8 mouse cellular contexts compared by ENCODE assay signal in the genomic region with DNA sequence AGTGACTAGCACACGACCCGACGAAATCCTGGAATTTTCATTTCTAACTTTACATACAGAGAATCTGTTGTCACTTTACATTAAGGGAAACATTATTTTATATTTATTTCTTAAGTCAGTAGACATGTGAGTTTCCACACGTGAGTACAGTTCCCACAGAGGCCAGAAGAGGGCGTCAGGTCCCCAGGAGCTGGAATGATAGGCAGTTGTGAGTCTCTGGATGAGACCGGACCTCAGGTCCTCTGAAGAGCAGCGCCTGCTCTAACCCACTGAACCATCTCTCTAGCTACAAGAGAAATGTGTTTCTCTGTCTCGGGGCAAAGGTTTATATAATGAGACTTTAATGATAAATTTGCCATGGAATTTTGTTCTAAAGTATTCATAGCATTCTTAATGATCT.
DNase-seq lines count a peak whose midpoint lies in the region; ATAC-seq and TF ChIP-seq lines count a peak whose summit lies in the region.

No protein-coding gene starts in this region.

- DNase-seq in heart, postnatal 0 days (ENCODE audit: low spot score), result no peak
- no peak for DNase-seq in heart, adult 18-20 months
- DNase-seq in right cerebral cortex, postnatal 4 days, result peak; percentile 16
- DNase-seq in right cerebral cortex, adult 18-20 months, result no peak
- DNase-seq in embryo, embryonic 9.5 days (ENCODE audit: extremely low spot score), result peak; percentile 15
- peak; percentile 32 for DNase-seq in thymus, postnatal 25 days
- no peak for DNase-seq in frontal cortex, postnatal 36 days (ENCODE audit: low spot score in 2 of 2)

- whole genome bisulfite sequencing in heart, postnatal 0 days, result 64% methylated on average over 8 of the region's 8 CpGs
- 64% methylated on average over 8 of the region's 8 CpGs for WGBS in heart, embryonic 12.5 days

- H3K4me1 ChIP-seq in heart, postnatal 0 days (ENCODE audit: control insufficient read depth, insufficient read depth), result no peaks in the 10 kb centered on the region
- H3K4me1 ChIP-seq in heart, embryonic 12.5 days (replicated peaks), result no peaks in the 10 kb centered on the region

- no peak for TF ChIP-seq EP300 in heart, postnatal 0 days (IDR thresholded peaks at IDR 0.05; ENCODE audit: low read depth)

- no peak for ATAC-seq in heart, postnatal 0 days (ENCODE audit: insufficient read depth, low read depth)
- no peak for ATAC-seq in heart, embryonic 12.5 days (ENCODE audit: insufficient number of reproducible peaks, low FRiP score)

- H3K9me3 ChIP-seq in heart, postnatal 0 days (replicated peaks; ENCODE audit: control insufficient read depth, low read length), result no peaks in the 10 kb centered on the region
- no peaks in the 10 kb centered on the region for H3K9me3 ChIP-seq in heart, embryonic 12.5 days (replicated peaks)

- H3K4me2 ChIP-seq in heart, postnatal 0 days (ENCODE audit: low read depth, low read length), result no peak overlapping the region
- H3K4me2 ChIP-seq in heart, embryonic 12.5 days, result no peak overlapping the region

- TF ChIP-seq CTCF in heart, postnatal 0 days (IDR thresholded peaks at IDR 0.05; ENCODE audit: low read depth), result peak; percentile 23; the same call in 1 of the 2 replicates

- no peak overlapping the region for H3K4me3 ChIP-seq in heart, postnatal 0 days (ENCODE audit: low read depth, low read length)
- H3K4me3 ChIP-seq in heart, embryonic 12.5 days, result no peak overlapping the region

- H3K9ac ChIP-seq in heart, postnatal 0 days (replicated peaks; ENCODE audit: low read depth, low read length), result no peak overlapping the region
- H3K9ac ChIP-seq in heart, embryonic 12.5 days, result no peak overlapping the region

- no peak overlapping the region for H3K27ac ChIP-seq in heart, postnatal 0 days (ENCODE audit: low read depth)
- H3K27ac ChIP-seq in heart, embryonic 12.5 days (ENCODE audit: poor library complexity, severe bottlenecking), result no peak overlapping the region

- no peaks in the 10 kb centered on the region for H3K27me3 ChIP-seq in heart, postnatal 0 days (ENCODE audit: control insufficient read depth, insufficient read depth, low read length)
- H3K27me3 ChIP-seq in heart, embryonic 12.5 days (replicated peaks), result 0 out of 2 replicates have a peak, but pooled peaks cover 3% of the 10 kb centered on the region

- H3K36me3 ChIP-seq in heart, postnatal 0 days (replicated peaks; ENCODE audit: control insufficient read depth, insufficient read depth, low read length), result no peaks in the 10 kb centered on the region
- no peaks in the 10 kb centered on the region for H3K36me3 ChIP-seq in heart, embryonic 12.5 days

Comparison
In these comparisons a context has a peak if more than half of its experiments do, and no peak if none do; other contexts are left out.
1. DNase-seq: peak in right cerebral cortex, postnatal 4 days (single experiment), embryo, embryonic 9.5 days (single experiment) and thymus, postnatal 25 days (single experiment); none in heart, postnatal 0 days (single experiment), heart, adult 18-20 months (0 of 2), right cerebral cortex, adult 18-20 months (single experiment) and frontal cortex, postnatal 36 days (0 of 2).